Mouse (Mus musculus) brain, embryonic 14.5 days (tissue): ENCODE data around the gene Rftn1.

Experiments
- CTCF ChIP-seq: fragments of 200-500 bp; IDR thresholded peaks from 2 replicates; pipeline ENCODE4 v1.5.1; 2012; ENCODE audit warnings: inconsistent platforms, mild to moderate bottlenecking, moderate library complexity, borderline replicate concordance; ENCODE audit not compliant: insufficient read depth, insufficient read length; ENCODE audit errors: extremely low read depth
- POLR2A ChIP-seq: fragments of 200-500 bp; IDR thresholded peaks from 2 replicates; pipeline ENCODE4 v1.6.1; 2012; ENCODE audit warnings: mild to moderate bottlenecking, inconsistent platforms, borderline replicate concordance; ENCODE audit not compliant: poor library complexity, insufficient read depth, insufficient read length, severe bottlenecking; ENCODE audit errors: extremely low read depth

DNA sequence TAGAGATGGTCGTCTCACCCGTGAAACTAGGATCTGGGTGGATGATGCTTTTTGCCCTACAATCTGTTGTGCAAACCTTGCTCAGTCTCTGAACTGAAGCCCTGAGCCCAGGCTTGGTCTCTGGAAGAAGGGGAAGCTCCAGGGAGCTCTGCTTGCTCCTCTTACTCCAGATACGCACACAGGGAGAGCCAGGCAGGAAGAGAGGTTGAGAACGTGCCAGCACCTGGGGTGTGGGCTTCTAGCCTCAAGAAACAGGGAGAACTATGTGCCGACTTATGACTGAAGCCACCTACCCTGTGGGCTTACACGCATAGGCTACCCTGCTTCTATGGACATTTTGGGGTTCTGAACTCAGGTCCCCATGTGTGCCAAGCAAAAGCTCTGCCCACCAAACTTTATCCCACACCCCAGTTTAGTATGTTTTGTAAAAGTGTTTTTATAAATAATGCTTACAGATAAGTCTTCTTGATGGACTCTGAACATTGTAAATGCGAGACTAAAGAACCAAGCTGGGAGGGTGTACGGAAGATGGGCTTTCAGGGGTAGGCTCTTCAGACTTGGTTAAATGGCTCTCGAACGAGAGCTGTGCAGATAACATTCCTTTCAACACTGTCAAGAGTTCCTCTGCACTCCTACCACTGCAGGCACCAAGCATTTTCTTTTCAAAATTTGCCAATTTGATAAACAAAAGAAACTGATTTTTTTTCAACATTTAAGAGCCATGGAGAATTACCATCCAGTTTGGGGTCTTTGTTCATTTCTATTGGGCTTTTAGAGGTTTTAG is 152.4 kb downstream of the Rftn1 start:
- TF ChIP-seq CTCF: no peak
- TF ChIP-seq POLR2A: no peak
